Mouse (Mus musculus) T-helper 2 cell (primary cell): Measurements from ENCODE around the gene Cmpk1.
"Not testable (repeated sequence)": the region's sequence is repeated elsewhere in the genome, so short reads cannot be mapped to it uniquely, and the experiment has no call there.

Source experiments
- in situ Hi-C: fragments of 300-600 bp; cut with MboI, MseI; formaldehyde crosslinking; loops from one replicate; pipeline ENCODE4 v1.15.1; 2025; ENCODE audit warnings: high pct_unique_total_duplicates

Gene Cmpk1

DNA sequence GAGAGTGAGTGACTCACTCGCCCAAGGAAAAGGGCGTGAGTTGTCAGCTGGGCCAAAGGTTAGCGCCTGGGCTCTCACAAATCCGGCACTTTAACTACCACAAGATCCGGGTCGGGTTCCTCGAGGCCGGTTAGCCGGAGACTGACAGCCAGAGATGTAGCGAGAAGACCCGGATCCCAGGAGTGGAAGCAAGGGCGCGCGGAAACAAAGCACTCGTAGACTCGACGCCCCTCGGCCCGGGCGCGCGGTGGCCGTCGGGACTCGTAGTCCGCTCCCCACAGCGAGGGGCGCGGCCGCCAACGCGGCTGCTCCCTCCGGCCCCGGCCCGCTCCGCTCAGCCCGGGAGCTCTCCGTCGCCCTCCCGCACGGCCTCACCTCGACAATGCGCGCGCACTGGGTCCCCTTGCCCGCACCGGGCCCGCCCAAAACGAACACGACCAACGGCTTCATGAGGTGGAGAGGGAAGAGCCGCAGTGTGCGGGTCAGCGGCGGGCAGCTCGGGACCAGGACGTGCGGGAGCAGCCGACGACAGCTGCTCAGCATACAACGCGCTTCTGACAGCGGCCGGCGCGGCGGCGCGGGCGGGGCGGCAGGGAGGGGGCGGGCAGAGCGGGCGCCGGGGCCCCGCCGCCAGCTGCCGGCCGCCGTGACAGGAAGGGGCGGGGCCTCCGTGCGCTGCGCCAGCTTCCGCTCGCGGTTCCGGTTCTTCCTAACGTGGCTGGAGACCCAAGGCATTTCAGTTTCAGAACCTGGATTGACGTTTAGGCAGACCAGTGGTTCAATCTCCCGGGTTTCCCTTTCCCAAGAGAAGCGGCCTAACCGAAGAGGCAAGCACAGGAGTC, at the start of gene Cmpk1:
Gene Cmpk1, minus strand, starts transcription at position 651 of the 842 bp plus-strand sequence.
- in situ Hi-C loops: no loop called here

- in situ Hi-C loops: no loop called here
Observed at GRCm38 (mm10) chr4:115035043-115035442, 48.0 kb upstream of the Cmpk1 start.

GRCm38 (mm10) chr4:115019997-115020396, 33.0 kb upstream of the Cmpk1 start:
- in situ Hi-C loops: no loop called here

GRCm38 (mm10) chr4:115014276-115014675, 27.2 kb upstream of the Cmpk1 start:
- in situ Hi-C loops: no loop called here

GRCm38 (mm10) chr4:115000429-115000795, 13.4 kb upstream of the Cmpk1 start:
- in situ Hi-C loops: no loop called here

DNA sequence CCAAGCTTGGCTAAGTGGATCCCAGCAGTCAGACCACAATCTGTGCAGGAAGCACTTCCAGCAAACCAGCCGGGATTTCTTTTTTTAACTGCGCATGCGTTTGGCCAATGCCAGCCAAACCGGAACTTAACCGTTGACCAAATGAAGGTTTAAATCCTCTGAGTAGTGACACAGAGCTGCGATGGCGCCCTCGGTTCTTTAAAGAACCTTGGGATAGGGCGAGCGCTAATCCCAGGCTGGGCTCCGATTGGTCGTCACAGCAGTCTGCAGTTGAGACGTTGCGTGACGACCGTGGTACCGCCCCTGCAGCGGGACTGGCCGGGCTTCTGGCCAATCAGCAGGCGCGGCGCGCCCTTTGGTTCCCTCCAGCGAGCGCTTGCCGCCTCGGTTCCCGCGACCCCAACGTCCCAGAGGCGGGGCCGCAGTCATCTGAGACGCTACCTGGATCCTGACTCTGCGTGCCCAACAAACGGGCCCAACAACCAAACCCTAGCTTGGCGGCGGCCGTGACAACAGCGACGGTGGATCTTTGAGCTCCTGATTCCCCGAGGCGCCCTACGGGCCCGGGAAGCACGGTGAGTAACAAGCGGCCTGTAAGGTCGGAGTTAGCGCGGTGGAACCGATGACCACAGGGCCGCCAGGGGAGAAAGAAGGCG, 12.9 kb upstream of the Cmpk1 start, which contains the start of gene Stil:
Gene Stil, plus strand, starts transcription at position 387 of the 656 bp plus-strand sequence.
- in situ Hi-C loops: loop anchor here (10.0 kb wide), 1 partner anchor 85 kb away; no protein-coding TSS in a partner anchor

DNA sequence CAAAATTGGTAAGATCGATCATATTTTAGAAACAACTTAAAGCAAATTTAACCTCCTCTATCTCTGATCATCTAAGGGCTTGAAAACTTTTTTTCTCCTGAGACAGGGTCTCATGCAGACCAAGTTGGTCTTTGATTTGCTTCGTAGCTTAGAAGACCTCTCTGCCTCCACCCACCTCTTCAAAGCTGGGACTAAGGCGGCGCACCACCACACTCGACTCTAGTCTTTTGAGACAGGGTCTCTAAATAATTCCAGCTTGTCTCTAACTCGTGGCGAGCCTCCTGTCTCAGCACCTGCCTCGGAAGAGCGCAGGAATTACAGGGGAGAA, 12.4 kb upstream of the Cmpk1 start:
- in situ Hi-C loops: loop anchor here (10.0 kb wide), 1 partner anchor 85 kb away; no protein-coding TSS in a partner anchor

DNA sequence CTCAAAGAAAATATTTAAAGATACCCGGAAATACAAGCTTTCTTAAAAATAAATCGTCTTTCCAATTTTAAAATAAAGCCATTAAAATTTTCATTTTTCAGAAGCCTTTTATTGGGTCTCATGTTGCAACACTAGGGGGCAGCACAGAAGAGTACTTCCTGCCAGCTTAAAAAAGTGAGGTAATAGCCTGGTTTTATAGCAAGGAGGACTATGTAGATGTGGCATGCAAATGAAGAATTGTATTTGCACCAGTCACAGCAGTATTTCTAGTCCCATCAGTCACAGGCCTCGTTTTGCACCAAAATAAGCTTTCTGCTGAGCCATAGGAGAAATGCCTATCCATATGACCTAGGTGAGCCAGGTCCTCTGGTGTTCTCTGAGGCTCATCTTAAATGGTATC, 10.0 kb upstream of the Cmpk1 start:
- in situ Hi-C loops: loop anchor here (10.0 kb wide), 1 partner anchor 82 kb away; no protein-coding TSS in a partner anchor

GRCm38 (mm10) chr4:114994218-114994617, 7.2 kb upstream of the Cmpk1 start:
- in situ Hi-C loops: loop anchor here (10.0 kb wide), 1 partner anchor 79 kb away; no protein-coding TSS in a partner anchor

DNA sequence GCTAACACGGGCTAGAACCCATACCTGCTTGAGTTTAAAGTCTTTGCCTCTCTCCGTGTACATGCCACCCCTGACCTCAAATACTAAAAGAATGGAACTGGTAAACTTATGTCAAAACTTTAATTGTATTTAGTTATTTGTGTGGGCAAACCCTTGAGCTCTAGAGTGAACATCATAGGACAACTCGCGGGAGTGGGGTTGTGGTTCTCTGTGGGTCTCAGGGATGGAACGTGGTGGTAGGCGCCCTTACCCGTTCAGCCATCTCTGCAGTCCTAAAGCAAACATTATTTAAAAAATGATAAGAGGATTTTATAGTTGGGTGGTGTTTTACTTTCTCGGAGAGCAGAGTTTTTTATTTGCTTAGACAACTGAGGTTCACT, 840 bp downstream of the Cmpk1 start:
- in situ Hi-C loops: no loop called here

GRCm38 (mm10) chr4:114983020-114983419, 4.0 kb downstream of the Cmpk1 start:
- in situ Hi-C loops: no loop called here

GRCm38 (mm10) chr4:114982619-114983018, 4.4 kb downstream of the Cmpk1 start:
- in situ Hi-C loops: no loop called here

GRCm38 (mm10) chr4:114973229-114973740, 13.8 kb downstream of the Cmpk1 start:
- in situ Hi-C loops: no loop called here

DNA sequence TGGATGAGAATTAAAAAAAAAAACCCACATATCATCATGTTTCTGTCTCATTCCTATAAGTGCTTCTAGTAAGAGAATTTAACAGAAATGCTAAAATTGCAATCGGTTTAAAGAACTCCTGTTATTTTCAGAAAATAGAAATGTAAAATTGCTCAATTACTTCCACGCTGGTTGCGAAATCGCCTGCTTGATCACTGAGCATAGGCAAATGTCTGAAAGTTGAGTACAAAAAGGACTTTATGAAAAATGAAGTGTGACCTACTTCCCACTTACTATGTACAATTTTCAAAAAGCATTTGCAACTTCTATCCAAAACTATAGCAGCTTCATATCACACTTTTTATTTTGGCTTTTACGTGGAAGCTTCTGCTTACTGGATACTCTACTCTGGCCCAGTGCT, 16.3 kb downstream of the Cmpk1 start:
- in situ Hi-C loops: no loop called here

- in situ Hi-C loops: not testable (repeated sequence)
Observed at GRCm38 (mm10) chr4:114960881-114961280, 26.2 kb downstream of the Cmpk1 start.

DNA sequence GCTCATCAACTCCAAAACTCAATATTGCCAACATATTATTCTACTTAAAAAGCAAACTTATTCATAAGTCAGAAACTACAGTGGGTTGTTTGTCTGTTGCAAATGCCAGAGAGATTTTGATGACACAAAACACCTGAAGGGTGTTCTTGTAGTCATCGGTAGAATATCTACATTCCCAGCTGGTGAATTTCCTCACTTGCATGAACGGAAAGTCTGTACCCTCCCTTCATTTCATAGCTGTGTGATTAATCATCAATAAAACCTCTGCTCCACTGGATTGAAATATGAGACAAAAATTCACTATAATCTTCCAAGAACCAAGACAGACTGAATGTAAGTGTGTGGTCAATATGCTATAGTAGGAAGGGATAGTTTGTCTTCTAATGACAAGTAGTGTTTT, 27.5 kb downstream of the Cmpk1 start:
- in situ Hi-C loops: no loop called here

- in situ Hi-C loops: no loop called here
Observed at GRCm38 (mm10) chr4:114958786-114959185, 28.3 kb downstream of the Cmpk1 start.

DNA sequence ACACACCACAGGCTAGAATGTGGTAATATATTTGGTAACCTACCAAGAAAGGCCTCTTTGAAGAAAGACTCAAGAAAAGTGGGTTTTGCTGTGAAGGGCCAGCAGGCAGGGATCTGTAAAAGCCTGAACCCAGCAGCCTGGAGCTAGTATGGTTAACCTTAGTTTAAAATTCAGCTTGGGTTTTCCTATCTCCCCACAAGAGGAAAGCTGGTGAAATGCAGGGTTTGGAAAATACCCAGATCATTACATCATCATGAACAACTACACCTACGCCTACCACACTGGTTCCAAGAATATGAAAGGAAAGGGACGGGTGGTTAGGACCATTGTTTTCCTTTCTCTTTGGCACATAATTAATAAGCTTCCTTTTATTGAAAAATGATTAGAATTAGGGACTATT, 28.8 kb downstream of the Cmpk1 start:
- in situ Hi-C loops: no loop called here

DNA sequence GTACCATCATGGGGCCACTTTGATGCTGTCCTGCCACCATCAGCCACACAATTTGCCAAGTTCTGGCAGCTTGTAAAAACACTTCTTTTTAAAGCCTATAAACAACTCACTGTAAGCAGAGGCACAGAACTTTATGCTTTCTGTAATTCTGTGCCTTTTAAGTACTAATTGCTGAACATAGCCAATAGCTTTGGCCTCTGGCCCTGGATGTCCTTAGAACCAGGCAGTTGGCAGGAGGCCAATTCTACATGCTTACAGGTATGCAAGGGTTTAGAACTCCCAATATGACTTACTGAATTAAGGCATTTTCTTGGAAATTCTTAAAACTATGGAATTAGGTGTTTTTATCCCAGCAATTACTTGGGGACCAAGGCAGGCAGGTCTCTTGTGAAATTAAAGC, 29.6 kb downstream of the Cmpk1 start:
- in situ Hi-C loops: no loop called here

DNA sequence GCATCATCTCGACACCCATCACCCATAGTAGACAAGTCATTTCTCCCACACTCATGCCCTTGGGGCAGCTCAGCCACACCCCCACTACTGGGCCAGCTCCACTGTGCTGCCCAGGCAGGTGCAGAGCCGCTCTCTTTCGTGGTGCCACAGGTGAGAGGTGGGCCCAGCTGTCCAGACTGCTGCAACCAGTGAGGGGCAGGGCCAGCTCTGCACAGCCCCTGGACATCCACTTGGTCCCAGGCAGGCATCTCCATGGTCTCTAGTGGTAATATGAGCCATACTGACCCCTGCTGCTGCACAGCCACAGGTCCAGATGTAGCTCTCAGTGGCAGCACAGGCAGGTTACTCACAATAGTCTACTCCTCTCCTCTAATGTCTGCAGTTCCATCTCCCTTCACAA, 33.9 kb downstream of the Cmpk1 start:
- in situ Hi-C loops: no loop called here

DNA sequence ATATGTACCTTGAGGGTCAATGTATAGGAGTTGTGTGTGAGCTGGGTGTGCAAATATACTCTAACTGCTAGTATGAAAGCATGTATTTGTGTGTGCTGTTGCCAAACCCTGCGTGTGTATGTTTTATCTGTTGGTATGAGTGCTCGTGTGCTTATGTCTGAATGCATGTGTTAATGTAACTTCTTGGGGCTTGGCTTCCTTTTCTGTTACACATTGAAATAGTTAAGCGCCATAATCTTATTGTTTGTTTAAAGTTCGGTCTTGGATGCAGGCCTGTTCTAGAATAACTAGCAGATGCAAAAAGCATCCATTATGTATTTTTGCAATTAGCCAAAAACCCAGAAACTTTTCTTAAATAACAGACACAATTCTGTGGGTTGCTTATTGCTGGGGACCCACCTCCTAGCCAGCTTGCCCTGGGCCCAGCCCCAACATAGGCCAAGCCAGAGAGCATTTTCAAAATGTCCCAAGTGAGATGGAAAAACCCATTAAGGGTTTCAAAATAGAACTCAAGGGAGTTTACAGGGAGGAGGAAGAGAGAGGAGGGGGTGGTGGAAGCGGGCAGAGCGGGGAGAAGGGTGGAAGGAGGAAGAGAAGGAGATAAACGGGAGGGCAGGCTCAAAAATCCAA, 39.1 kb downstream of the Cmpk1 start:
- in situ Hi-C loops: loop anchor here (10.0 kb wide), 1 partner anchor 273 kb away; no protein-coding TSS in a partner anchor

DNA sequence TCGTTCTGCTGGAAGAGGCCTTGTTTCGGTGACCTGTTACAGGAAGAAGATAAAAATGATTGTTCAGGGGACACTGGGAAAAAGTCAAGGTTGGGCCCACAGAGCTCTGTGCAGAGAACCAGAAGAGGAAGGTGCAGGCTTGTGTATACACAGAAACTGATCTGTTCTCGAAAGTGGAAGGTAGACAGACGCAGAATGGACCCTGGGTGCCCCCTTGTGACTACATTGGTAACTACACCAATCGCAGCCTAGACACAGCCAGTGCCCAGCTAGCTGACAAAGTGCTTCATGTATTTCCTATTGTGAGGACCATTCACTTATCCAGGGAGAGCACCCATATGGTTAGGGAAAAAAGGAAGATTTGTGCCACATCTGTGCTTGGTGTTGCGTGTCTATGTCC, 39.6 kb downstream of the Cmpk1 start:
- in situ Hi-C loops: loop anchor here (10.0 kb wide), 1 partner anchor 273 kb away; no protein-coding TSS in a partner anchor
